Mouse (Mus musculus) c-Kit-negative CD71-positive TER-119-positive erythroid progenitor cells, embryonic 14.5 days (primary cell): ENCODE measurements around the gene Hspg2.

ENCODE experiments used
- DNase-seq: peaks from one replicate; pipeline ENCODE4 v3.0.0-alpha.2; 2013; ENCODE audit warnings: low read depth, low spot score

Gene Hspg2

GRCm38 (mm10) chr4:137480191-137480992, 11.8 kb downstream of the Hspg2 start:
- DNase-seq: no peak

DNA sequence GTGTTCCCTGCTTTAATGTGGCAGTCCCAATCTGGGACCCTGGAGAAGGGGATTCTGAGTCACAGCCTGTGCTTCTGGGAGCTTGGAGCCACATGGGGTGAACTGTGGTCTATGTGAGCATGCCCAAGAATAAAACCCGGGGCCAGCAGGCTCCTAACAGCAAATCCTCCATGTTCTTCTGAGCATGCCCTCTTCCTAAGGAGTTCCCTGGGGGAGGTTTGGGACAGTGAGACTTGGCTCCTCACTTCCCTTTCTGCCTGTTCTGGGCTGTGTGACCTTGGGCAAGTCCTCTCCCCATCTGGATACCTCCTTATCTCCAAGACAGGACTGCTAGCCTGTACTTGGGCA, 12.4 kb downstream of the Hspg2 start:
- DNase-seq: no peak

GRCm38 (mm10) chr4:137481381-137482030, 12.9 kb downstream of the Hspg2 start:
- no peak for DNase-seq

DNA sequence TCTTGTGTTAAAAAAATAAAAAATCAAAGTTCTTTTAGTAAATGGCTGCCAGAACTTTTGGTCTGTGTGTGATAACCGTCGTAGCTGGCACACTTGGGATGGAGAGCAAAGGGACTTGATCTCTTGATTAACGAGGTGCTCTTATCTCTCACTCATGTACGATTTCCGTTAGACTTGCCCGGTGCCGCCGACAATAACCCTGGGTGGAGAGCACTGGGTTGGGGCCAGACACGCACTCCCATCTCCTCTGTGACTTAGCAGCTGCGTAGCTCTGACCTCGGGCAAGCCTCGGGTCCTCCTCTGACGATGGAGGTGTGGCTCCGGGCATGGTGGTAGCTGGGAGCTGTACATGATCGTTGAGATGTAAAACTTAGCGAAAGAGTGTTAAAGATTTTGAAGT, 15.3 kb downstream of the Hspg2 start:
- DNase-seq: no peak

- no peak for DNase-seq
These were observed 16.0 kb downstream of the Hspg2 start for GRCm38 (mm10) chr4:137484586-137484985.

GRCm38 (mm10) chr4:137485258-137485960, 16.8 kb downstream of the Hspg2 start:
- DNase-seq: no peak

DNA sequence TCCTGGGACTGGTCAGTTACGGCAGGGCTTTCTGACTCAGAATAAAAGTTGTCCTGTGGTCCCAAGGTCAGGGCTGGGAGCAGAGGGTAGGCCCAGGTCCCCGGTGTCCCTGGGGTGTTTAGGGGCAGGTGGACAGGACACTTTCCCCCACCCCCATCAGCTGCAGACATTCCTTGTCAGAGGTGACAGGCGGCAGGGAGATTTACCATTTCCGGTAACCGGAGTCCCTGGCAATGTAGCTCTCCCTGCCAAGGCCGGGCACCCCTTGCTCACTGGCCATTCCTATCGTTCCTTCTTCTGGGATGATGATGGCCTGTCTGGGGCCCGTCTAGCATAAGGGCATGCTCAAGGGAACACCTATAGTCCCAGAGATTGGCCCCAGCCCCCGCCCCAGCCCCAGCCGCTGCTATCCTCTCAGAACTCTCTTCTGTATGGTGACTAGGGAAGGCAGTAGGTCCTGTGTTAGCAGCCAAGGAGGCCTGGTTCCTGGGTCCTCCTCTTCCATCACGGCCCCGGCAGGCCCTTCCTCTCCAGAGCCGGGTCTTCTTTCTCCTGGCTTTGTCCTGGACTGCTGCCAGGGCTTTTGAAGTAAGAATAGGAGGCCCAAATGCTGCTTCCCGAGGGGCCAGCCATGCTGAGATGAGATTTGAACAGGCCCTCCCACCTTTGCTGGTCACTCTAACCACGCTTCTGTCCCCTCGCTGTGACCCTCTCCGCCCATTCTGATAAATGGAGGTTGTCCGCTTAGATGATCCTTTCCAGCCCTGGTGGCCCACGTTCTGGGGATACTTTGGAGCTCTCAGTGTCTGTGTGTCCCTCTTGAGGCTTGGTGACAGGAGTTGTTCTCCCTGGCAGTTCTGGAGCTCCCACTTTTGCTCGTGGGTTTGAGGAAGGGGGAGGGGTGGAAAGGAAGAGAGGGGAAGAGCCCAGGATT, 17.8 kb downstream of the Hspg2 start:
- no peak for DNase-seq

- no peak for DNase-seq
These were observed 18.9 kb downstream of the Hspg2 start for GRCm38 (mm10) chr4:137487286-137488000.

GRCm38 (mm10) chr4:137488038-137488437, 19.5 kb downstream of the Hspg2 start:
- DNase-seq: no peak

GRCm38 (mm10) chr4:137488571-137489303, 20.2 kb downstream of the Hspg2 start:
- no peak for DNase-seq

DNA sequence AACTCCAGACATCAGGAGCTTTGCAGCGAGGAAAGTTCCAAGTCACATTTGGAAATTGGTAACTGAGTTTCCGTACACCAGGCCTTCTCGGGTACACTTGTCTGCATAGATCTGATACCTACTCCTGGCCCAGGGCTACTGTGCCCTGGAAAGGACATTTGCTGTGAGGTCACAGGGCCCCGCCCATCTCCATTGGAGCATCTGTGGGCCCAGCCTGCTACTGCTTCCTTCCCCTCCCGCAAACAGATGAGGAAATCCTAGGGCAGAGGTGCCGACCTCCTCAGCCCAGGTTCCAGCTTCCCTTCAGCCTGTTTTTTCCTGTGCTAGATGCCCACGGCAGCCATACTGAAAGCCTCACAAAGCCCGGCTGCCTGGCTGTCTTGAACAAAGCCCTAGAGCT, 21.4 kb downstream of the Hspg2 start:
- no peak for DNase-seq

DNA sequence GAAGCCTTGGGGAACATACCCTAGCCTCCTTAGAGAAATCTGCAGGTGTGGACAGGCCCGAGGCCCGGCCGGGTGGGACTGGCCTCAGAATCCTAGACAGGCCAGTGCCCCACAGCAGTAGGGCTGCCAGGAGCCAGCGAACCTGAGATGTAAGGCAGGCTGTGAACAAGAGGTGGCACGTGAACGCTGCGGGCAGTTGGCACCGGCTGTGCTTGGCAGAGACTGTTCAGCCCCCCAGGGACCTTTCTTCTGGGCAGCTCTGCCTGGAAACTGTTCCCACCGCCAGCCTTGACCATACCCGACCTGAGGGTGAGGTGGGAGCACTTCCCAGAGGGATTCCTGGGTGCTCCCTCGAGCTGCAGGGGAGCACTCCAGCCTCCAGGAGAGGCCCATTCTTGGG, 24.0 kb downstream of the Hspg2 start:
- no peak for DNase-seq

- DNase-seq: no peak
These were observed 24.6 kb downstream of the Hspg2 start for GRCm38 (mm10) chr4:137493187-137493586.

- DNase-seq: no peak
These were observed 26.4 kb downstream of the Hspg2 start for GRCm38 (mm10) chr4:137494751-137495500.

GRCm38 (mm10) chr4:137495501-137496100, 27.0 kb downstream of the Hspg2 start:
- no peak for DNase-seq

GRCm38 (mm10) chr4:137497367-137497766, 28.8 kb downstream of the Hspg2 start:
- DNase-seq: no peak

DNA sequence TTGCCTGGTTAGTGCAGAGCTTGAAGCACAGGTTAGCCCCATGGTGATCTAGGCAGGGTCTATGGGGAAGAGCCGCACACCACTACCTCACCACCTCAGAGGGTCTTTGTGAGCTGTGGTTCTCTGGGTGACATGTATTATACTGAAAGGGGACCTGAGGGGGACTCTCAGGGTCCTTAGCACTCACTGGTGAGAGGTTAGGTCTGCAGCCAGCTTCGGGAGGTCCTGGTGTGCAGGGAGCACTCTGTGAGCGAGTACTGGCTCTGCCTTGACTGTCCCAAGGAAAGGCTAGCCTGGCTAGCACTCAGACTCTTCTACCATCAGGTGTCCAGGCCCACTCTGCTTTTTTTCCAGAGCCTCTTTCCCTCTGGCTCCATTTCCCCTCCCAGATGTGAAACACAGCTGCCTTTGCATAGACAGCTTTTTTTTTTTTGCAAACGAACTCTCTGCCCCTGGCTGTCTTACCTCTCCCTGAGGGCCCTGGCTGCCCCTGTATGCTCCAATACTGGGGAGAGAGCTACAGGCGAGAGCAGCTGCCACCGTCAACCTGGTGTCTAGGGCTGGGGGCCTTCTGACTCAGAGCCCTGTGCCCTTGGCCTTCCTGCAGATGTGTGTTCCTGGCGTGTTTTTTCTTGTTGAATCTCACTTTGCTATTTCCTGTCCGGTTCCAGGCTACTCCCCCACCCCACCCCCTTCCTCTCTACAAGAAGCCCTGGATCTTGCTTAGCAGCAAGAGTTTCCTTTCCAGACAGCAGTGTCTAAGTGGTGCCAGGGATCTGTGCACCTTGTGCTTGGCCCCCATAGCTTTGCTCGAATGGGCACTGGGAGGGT, 29.5 kb downstream of the Hspg2 start:
- DNase-seq: no peak

GRCm38 (mm10) chr4:137498882-137499583, 30.5 kb downstream of the Hspg2 start:
- DNase-seq: no peak
